8 mouse cellular contexts compared by ENCODE assay signal in the genomic region with DNA sequence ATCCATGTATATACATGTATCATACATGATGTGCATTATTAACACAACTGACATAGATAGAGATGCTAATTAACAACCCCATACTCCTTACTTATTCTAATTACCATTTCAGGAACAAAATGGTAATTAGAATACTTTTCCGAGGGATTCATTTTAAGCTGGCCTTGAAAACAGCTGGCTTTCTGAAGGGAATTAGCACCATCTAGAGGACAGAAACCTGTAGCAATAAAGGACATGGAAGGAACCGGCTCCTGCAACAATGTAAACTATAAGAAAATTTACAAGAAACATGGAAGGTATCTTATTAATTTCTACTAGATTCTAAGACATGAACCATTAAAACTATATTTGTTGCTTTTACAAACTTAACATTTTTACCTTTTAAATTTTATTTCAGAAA. TPM values are rescaled to one million over a fixed set of nuclear protein-coding genes. Genes with fewer than 3 reads are reported as not detected.
A peak's percentile ranks its signal among the peaks of the same experiment; 100 is the strongest.
DNase-seq lines count a peak whose midpoint lies in the region; ATAC-seq and TF ChIP-seq lines count a peak whose summit lies in the region.

No protein-coding gene starts in this region.

- no peaks in the 10 kb centered on the region for H3K79me2 ChIP-seq in liver, adult 2 months (ENCODE audit: control insufficient read depth, insufficient read depth, low read length)

- peak; percentile 63 for DNase-seq in liver, adult 2 months (ENCODE audit: extremely low read depth, low read depth, low spot score)
- DNase-seq in liver, embryonic 11.5 days (ENCODE audit: low spot score): no peak
- peak; percentile 54 for DNase-seq in NIH3T3 (ENCODE audit: low read depth)
- DNase-seq in lung, postnatal 36 days: peak; percentile 65
- no peak for DNase-seq in gastrocnemius, postnatal 14 days
- no peak for DNase-seq in spleen, adult 18-20 months

- TF ChIP-seq CTCF in liver, adult 2 months (IDR thresholded peaks at IDR 0.05; ENCODE audit: low read depth, low read length): 0 out of 2 replicates have a peak, but pooled peaks have one; percentile 15

- H3K4me2 ChIP-seq in forebrain, embryonic 16.5 days (ENCODE audit: low read length): no peak overlapping the region
- H3K4me2 ChIP-seq in forebrain, embryonic 15.5 days (replicated peaks): no peak overlapping the region
- H3K4me2 ChIP-seq in liver, embryonic 11.5 days: no peak overlapping the region

- no peaks in the 10 kb centered on the region for H3K9me3 ChIP-seq in forebrain, embryonic 16.5 days (ENCODE audit: control insufficient read depth, low read length)
- H3K9me3 ChIP-seq in forebrain, embryonic 15.5 days: no peaks in the 10 kb centered on the region
- H3K9me3 ChIP-seq in liver, embryonic 11.5 days (ENCODE audit: control insufficient read depth, low read length): no peaks in the 10 kb centered on the region

- 6% methylated on average over 2 of the region's 2 CpGs for WGBS in forebrain, embryonic 16.5 days
- 2% methylated on average over 2 of the region's 2 CpGs for WGBS in forebrain, embryonic 15.5 days
- WGBS in liver, adult 2 months: 4% methylated on average over 2 of the region's 2 CpGs
- WGBS in liver, embryonic 11.5 days: 17% methylated on average over 2 of the region's 2 CpGs

- H3K27ac ChIP-seq in forebrain, embryonic 16.5 days (ENCODE audit: low read length): no peak overlapping the region
- no peak overlapping the region for H3K27ac ChIP-seq in forebrain, embryonic 15.5 days (replicated peaks)
- H3K27ac ChIP-seq in liver, adult 2 months (replicated peaks; ENCODE audit: insufficient read depth, low read depth, low read length): no peak overlapping the region
- no peak overlapping the region for H3K27ac ChIP-seq in liver, embryonic 11.5 days (ENCODE audit: low read depth, low read length)

- intact Hi-C loops in gastrocnemius, postnatal 14 days (cut with DNase I; ENCODE audit: low total_unique reads): loop anchor here (5.0 kb wide), 1 partner anchor 141 kb away; no protein-coding TSS in a partner anchor

- peaks cover 2% of the 10 kb centered on the region; the same call in 1 of the 2 replicates for H3K36me3 ChIP-seq in forebrain, embryonic 16.5 days (ENCODE audit: control insufficient read depth, insufficient read depth)
- peaks cover 13% of the 10 kb centered on the region; the same call in 1 of the 2 replicates for H3K36me3 ChIP-seq in forebrain, embryonic 15.5 days
- no peaks in the 10 kb centered on the region; the same call in 1 of the 2 replicates for H3K36me3 ChIP-seq in liver, adult 2 months (ENCODE audit: control insufficient read depth, insufficient read depth, low read length)
- no peaks in the 10 kb centered on the region for H3K36me3 ChIP-seq in liver, embryonic 11.5 days (ENCODE audit: control insufficient read depth, insufficient read depth, low read length)

- no peaks in the 10 kb centered on the region for H3K27me3 ChIP-seq in forebrain, embryonic 16.5 days (replicated peaks; ENCODE audit: control insufficient read depth, insufficient read depth, low read length)
- no peaks in the 10 kb centered on the region for H3K27me3 ChIP-seq in forebrain, embryonic 15.5 days
- H3K27me3 ChIP-seq in liver, adult 2 months (ENCODE audit: control insufficient read depth, insufficient read depth, low read length): no peaks in the 10 kb centered on the region
- H3K27me3 ChIP-seq in liver, embryonic 11.5 days (replicated peaks; ENCODE audit: control insufficient read depth, insufficient read depth, low read length): no peaks in the 10 kb centered on the region

- no peak overlapping the region for H3K9ac ChIP-seq in forebrain, embryonic 16.5 days (replicated peaks; ENCODE audit: low read depth, low read length)
- H3K9ac ChIP-seq in forebrain, embryonic 15.5 days (replicated peaks): no peak overlapping the region
- H3K9ac ChIP-seq in liver, adult 2 months (ENCODE audit: low read depth, low read length): no peak overlapping the region
- no peak overlapping the region for H3K9ac ChIP-seq in liver, embryonic 11.5 days (ENCODE audit: low read depth, low read length)

- H3K4me3 ChIP-seq in forebrain, embryonic 16.5 days (replicated peaks; ENCODE audit: low read length): no peak overlapping the region
- H3K4me3 ChIP-seq in forebrain, embryonic 15.5 days: no peak overlapping the region
- no peak overlapping the region for H3K4me3 ChIP-seq in liver, adult 2 months (ENCODE audit: insufficient read depth, low read depth, low read length)
- no peak overlapping the region for H3K4me3 ChIP-seq in liver, embryonic 11.5 days (ENCODE audit: low read depth, low read length)

- TF ChIP-seq POLR2A in liver, adult 2 months (IDR thresholded peaks at IDR 0.05; ENCODE audit: extremely low read depth, insufficient read depth, low read length): no peak

- ATAC-seq in forebrain, embryonic 16.5 days: 0 out of 2 replicates have a peak, but pooled peaks have one; percentile 28
- ATAC-seq in forebrain, embryonic 15.5 days (replicated peaks): no peak
- ATAC-seq in liver, embryonic 11.5 days (replicated peaks; ENCODE audit: low FRiP score): no peak

- H3K4me1 ChIP-seq in forebrain, embryonic 16.5 days (replicated peaks; ENCODE audit: control insufficient read depth, insufficient read depth, low read length): peaks cover under 1% of the 10 kb centered on the region; the same call in 1 of the 2 replicates
- H3K4me1 ChIP-seq in forebrain, embryonic 15.5 days: 0 out of 2 replicates have a peak, but pooled peaks cover under 1% of the 10 kb centered on the region
- no peaks in the 10 kb centered on the region for H3K4me1 ChIP-seq in liver, adult 2 months (ENCODE audit: control insufficient read depth, insufficient read depth, low read length)
- H3K4me1 ChIP-seq in liver, embryonic 11.5 days (replicated peaks; ENCODE audit: control insufficient read depth, insufficient read depth, low read length): no peaks in the 10 kb centered on the region

RNA-seq across cellular contexts. Expression of a gene that starts 7.5 kb away (rescaled TPM):
- 32.9 and 34.3 TPM in 2 replicates for polyA plus RNA-seq in forebrain, embryonic 16.5 days (2015; fragmentation: Nextera tagmentation; extraction: Ambion mirVana)
- polyA plus RNA-seq in forebrain, embryonic 15.5 days (2015; fragmentation: Nextera tagmentation; extraction: Ambion mirVana): 30.0 and 31.8 TPM in 2 replicates
- 2.9 and 5.0 TPM in 2 replicates for total RNA-seq in liver, adult 2 months (2014; rRNA removed)
- polyA plus RNA-seq in liver, adult 2 months (2012; rRNA removed): 1.0 and 1.2 TPM in 2 replicates
- polyA plus RNA-seq in liver, embryonic 11.5 days (2014; fragmentation: Nextera tagmentation; extraction: Ambion mirVana): 3.2 and 3.4 TPM in 2 replicates
- total RNA-seq in gastrocnemius, postnatal 14 days (2021): 1 to 10 TPM; 3.3 to 3.5 TPM

RNA-seq across cellular contexts. Expression of a gene that starts 9.0 kb away (rescaled TPM):
- polyA plus RNA-seq in forebrain, embryonic 16.5 days (2015; fragmentation: Nextera tagmentation; extraction: Ambion mirVana): 0.42 and 0.43 TPM in 2 replicates
- polyA plus RNA-seq in forebrain, embryonic 15.5 days (2015; fragmentation: Nextera tagmentation; extraction: Ambion mirVana): 0.48 and 0.52 TPM in 2 replicates
- total RNA-seq in liver, adult 2 months (2014; rRNA removed): 0.37 and 1.2 TPM in 2 replicates
- polyA plus RNA-seq in liver, adult 2 months (2012; rRNA removed): 0.06 and 0.10 TPM in 2 replicates
- not detected in 2 replicates for polyA plus RNA-seq in liver, embryonic 11.5 days (2014; fragmentation: Nextera tagmentation; extraction: Ambion mirVana)
- total RNA-seq in gastrocnemius, postnatal 14 days (2021): under 1 TPM in 1 of 2 experiments, not detected in 1; 0.21 TPM

RNA-seq across cellular contexts. Expression of a gene that starts 46.7 kb away (rescaled TPM):
- polyA plus RNA-seq in forebrain, embryonic 16.5 days (2015; fragmentation: Nextera tagmentation; extraction: Ambion mirVana): 3.1 and 5.9 TPM in 2 replicates
- 1.7 and 3.0 TPM in 2 replicates for polyA plus RNA-seq in forebrain, embryonic 15.5 days (2015; fragmentation: Nextera tagmentation; extraction: Ambion mirVana)
- total RNA-seq in liver, adult 2 months (2014; rRNA removed): 0.65 and 1.5 TPM in 2 replicates
- 0.43 and 0.97 TPM in 2 replicates for polyA plus RNA-seq in liver, adult 2 months (2012; rRNA removed)
- polyA plus RNA-seq in liver, embryonic 11.5 days (2014; fragmentation: Nextera tagmentation; extraction: Ambion mirVana): 1.6 and 2.0 TPM in 2 replicates
- total RNA-seq in gastrocnemius, postnatal 14 days (2021): 1 to 10 TPM in 1 of 2 experiments, under 1 TPM in 1; 0.92 to 1.2 TPM

Comparison
In these comparisons a context has a peak if more than half of its experiments do, and no peak if none do; other contexts are left out.
1. DNase-seq: peak in liver, adult 2 months (single experiment), NIH3T3 (single experiment) and lung, postnatal 36 days (single experiment); none in liver, embryonic 11.5 days (single experiment), gastrocnemius, postnatal 14 days (single experiment) and spleen, adult 18-20 months (0 of 2).